Mouse (Mus musculus) left cerebral cortex, adult 8-10 months (tissue): ENCODE results near the gene Ssbp3. TPM values are rescaled to one million over a fixed set of nuclear protein-coding genes. Genes with fewer than 3 reads are reported as not detected.

Source experiments
- DNase-seq, 2 experiments: peaks; one replicate each; pipeline ENCODE4 v3.0.0; 2022; ENCODE audit warnings: low spot score in 2 of 2
- total RNA-seq, 4 experiments: library from RNA; stranded (reverse); gene quantifications; 2 replicates each; pipeline ENCODE4 v1.2.4; 2022

The Ssbp3 gene
- total RNA-seq, 4 experiments from 2014 or later: 171 to 199 (median 187) TPM

- no peak for DNase-seq
These were observed 134.7 kb downstream of the Ssbp3 start for GRCm38 (mm10) chr4:107045188-107045587.

DNA sequence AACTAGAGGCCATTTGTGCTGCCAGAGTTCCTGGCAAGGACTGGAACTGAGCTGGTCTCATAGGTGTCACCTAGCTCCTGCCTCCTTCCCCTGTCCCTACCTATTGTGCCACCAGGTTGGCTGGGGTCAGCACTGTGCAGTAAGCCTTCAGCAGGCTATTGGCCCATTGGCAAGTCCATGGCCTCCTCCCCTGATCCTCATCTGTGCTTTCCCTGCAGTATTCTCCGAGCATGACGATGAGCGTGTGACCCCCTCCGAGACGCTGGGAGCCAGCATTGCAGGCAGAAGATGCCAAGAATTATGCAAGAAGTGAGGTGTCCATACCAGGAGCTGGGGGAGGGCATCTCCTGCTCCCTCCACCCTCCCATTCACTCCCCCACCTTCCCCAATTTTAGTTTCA, 137.3 kb downstream of the Ssbp3 start:
- DNase-seq: no peak

DNA sequence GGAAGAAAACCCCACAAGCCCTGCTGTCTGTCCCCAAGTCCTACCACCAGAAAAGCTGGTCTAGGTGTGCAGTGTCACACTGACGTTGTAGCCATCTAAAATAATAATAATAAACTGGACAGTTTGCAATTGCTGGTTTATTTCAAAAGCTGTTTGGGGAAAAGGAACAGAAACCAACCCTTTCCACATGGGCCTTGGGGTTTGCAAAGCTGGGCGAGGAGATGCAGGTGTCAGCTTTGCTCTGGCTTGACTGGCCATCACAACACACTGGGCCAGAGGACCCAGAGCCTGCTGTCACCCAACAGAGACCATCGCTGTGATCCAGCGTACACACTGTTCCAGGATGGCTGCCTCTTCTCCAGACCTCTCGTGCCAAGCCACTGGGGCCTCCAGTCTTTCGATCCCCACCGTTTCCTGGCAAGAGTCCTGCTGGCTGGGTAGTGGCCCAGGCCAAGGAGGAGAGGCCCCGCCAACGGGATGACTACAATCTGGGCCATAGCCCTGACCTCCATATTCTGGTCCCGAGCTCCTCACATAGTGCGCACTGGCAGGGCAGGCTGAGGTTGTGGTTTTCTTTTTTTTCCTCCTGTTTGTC, 138.2 kb downstream of the Ssbp3 start:
- no peak for DNase-seq

- DNase-seq: no peak
These were observed 141.4 kb downstream of the Ssbp3 start for GRCm38 (mm10) chr4:107051889-107052288.

- DNase-seq: no peak
These were observed 142.6 kb downstream of the Ssbp3 start for GRCm38 (mm10) chr4:107052962-107053553.

GRCm38 (mm10) chr4:107056088-107056487, 145.6 kb downstream of the Ssbp3 start:
- DNase-seq: no peak

- no peak for DNase-seq
These were observed 147.8 kb downstream of the Ssbp3 start for GRCm38 (mm10) chr4:107058346-107058745.

DNA sequence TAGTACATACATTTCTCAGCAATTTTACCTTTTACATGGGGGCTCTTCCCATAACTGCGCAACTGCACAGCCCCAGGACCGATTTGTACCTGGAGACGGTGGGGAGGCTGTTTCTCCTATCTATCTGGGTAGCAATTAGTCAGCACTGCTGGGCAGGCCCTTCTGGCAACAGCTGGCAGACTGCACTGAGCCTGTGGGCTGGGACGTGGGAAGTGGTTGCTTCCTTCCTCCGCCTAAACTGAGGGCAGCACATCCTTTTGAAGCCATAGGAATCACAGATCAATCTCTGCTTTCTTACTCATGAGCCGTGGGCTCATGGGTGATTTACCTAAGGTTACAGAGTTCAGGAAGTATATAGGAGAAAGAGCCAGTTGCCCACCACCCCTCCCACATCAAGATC, 148.3 kb downstream of the Ssbp3 start:
- no peak for DNase-seq

DNA sequence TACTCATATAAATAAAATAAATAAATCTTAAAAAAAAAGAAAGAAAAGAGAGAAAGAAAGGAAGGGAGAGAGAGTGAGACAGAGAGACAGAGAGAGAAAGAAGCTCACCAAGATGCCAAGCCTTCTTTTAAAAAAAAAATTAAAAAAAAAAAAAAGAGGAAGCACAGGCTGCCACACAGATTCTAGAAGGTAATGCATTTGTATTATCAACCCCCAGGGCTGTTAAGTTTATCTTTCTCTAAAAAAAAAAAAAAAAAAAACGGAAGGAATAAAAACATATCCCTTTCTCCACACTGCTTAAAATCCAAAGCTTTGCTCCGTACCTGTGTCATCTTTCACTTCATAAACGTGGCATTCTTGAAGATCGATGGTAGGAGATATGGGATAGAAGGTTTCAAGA, 151.1 kb downstream of the Ssbp3 start:
- no peak for DNase-seq

- DNase-seq: no peak
These were observed 152.7 kb downstream of the Ssbp3 start for GRCm38 (mm10) chr4:107063214-107063613.

DNA sequence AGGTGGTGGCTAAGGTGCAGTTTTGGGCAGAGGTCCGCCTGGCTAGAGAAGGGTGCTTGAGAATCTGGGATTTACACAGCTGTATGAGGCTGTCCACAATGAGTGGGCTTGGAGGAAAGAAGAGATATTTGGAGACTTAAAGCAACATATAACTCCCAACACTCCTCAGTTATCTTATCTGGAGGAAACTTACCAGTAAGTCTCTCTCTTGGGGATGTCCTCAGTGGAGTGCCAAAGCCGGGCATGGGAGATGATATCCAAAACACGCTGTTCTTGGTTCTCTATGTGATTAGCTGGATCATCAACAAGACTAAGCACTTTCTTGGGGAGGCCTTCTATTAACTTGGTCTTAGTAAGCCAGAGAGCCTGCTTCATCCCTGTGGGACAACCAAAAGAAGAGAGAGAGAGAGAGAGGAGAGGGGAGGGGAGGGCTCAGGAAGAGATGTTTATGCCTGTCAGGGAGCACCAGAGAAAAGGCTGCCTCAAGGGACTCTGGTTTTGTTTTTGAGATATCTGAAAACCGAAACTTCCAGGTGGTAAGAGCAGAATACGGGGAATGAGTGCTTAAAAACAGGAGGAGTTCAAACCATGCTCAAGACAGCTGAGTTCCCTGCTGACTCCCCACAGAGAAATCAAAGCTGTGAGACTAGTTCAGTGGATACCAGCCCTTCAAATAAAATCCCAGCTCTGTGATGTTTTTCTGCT, 154.0 kb downstream of the Ssbp3 start:
- DNase-seq: no peak

DNA sequence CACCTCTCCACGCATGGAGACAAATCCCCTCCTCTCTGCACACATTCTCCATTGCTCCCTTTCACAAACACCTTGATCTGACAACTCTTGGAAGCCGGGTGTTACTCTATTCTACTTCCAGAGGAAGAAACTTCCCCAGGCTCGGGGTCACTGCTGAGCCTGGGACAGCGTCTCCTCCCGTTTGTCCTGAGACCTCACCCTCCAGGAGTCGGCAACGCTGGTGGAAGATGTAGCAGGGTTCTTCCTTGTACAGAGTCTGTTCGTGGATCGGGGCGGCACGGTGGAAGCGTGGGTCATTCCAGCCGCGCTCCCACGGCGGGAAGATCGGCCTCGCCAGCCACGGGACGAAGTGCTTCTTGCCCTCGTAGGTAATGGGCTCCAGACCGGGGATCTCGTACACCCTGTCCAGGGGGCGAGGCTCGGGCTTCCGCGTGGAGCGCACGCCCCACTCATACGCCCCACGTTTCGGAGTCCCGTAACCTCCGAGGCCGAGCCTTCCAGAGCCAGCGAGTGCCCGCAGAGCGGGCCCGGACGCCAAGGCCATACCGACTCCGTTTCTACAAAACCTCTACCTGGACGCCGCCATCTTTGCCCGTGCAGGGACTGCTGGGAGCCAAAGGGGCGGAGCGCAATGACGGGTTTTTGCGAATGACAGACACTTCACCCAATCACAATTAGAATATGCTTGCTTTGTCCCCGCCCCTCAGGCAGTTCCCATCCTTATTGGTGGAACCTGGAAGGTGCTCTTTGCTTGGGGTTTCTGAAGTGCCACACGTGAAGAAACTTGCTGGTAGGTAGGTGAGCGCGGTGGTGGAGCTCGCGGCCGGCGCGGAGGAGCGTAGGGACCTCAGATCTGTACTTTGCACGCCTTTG, 156.0 kb downstream of the Ssbp3 start, which contains the start of the genes Mrpl37 and Cyb5rl:
Gene Mrpl37 (minus strand): TSS at position 617 of the 873 bp plus-strand sequence.
Gene Cyb5rl (plus strand): TSS at position 737 of the 873 bp plus-strand sequence.
- peak; percentile 93 to 94 for DNase-seq

DNA sequence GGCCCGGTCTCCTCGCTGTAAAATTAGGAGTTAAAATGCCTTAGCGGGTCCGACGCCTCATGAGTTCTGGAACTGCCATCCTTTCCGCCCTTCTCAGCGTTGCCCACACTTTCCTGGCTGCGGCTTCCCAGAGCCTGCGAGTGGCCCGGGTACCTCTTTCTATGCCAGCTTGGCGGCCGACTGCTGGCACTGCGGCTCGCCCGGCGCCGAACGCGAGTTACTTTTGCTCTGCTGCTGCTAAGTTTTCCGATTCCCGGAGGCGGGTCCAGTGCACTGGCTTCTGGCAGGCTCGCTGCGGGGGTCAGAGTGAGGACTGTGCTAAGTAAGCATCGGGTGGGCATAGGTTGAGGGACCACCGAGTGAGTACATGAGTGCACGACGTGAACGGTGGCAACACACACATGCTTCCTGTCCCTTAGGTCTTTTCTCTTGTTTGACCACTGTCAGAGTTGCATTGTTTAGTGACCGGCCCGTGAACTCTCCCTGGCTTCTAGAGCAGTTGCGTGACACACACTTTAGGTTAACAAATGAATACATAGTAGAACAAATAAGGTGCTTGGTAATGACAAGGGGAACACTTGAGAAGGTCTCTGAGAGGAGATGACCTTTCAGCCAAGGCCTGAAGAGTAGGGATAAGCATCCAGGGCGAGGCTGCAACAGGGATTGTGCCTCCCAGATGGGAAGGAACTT, 156.8 kb downstream of the Ssbp3 start:
- peak in 1 of 2 experiments; percentile 30 for DNase-seq

DNA sequence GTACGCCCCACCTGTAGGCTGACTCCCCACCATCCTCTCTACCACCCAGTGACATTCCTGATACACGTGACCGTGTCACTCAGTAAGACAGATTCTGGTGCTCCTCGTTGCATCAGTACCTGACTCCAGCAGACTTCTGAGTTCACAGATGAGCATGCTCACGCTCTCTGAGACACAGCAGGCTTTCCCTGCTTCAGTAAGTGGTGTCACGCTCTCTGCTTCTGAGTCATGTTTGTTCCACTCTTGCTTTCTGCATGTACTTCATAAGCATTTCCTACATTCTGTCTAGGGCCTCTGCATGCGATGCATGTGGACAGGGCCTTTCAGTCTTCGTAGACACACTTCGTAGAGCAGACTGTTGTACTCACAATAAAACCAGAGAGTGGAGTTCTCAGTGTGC, 161.8 kb downstream of the Ssbp3 start:
- DNase-seq: no peak

DNA sequence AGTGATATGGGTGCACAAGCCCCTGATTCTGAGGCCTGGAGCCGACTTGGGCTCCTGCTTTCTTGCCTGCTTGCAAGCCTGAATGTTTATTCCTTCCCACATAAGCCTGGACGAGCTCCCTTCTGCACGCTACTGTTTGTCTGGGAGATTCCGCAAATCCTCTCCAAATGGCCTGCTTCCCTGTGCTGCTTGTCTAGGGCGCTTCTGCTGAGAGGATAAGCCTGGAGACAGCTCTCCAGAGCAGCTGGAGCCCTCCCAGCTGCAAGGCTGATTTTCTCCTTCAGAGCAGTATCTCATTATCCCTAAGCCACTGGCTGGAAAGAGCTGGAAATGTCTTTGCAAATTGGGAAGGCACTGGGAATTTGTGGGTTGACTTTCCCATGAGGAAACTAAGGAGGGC, 165.0 kb downstream of the Ssbp3 start:
- no peak for DNase-seq

DNA sequence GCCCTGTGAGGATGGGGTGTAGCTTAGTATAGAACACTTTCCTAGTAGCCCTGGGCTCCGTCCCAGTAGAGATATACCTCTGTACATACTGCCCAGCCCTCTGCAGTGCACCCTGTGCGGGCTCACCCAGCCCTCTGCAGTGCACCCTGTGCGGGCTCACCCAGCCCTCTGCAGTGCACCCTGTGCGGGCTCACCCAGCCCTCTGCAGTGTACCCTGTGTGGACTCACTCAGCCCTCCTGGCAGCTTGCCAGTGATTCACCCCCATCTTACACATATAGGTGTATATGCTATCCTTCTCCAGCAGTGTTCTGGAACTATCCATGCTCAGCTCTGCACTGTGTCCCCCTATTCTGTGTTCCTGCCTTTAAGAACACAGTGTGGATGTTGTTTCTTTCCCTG, 168.4 kb downstream of the Ssbp3 start:
- DNase-seq: no peak

- no peak for DNase-seq
These were observed 169.2 kb downstream of the Ssbp3 start for GRCm38 (mm10) chr4:107079716-107080115.

- no peak for DNase-seq
These were observed 171.7 kb downstream of the Ssbp3 start for GRCm38 (mm10) chr4:107082185-107082584.

- DNase-seq: no peak
These were observed 172.6 kb downstream of the Ssbp3 start for GRCm38 (mm10) chr4:107083126-107083525.

DNA sequence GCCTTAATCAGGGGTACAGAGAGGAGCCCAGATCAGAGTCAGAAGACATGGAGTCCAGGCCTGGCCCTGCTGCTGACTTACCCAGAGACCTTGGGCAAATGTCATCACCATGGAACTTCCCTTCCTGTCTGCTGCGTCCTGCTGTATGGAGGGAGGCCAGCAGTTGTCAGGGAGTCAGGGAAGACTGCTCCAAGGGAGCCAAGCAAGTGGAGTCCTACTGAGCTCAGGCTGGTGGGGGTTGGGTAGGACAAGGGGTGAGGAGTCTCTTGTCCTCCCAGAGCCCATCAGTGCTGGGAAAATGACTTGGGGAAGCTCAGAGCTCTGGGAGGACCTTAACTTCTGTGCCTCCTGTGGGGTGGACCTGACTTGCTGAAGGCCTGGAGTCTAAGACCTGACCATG, 173.8 kb downstream of the Ssbp3 start:
- DNase-seq: peak in 1 of 2 experiments; percentile 23

DNA sequence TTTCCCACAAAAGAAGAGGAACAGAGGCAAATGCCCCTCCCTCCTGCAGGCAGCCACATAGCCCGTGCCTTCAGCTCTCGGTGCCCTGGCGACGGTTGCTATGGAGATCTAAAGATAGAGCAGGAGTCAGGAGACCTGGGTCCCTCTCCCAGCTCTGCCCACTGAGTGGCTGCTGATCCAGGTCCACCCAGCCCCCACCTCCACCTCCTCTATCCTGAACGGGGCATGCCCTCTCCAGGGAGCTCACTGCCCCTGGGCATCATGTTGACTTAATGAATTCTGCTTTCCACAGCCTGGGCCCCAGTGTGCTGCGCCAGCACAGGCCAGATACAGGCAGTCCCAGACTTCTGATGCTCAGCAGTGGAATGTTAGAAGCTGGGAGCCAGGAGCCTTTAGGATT, 174.4 kb downstream of the Ssbp3 start:
- peak; percentile 43 to 88 for DNase-seq
